Mouse (Mus musculus) layer of hippocampus, adult 9-10 months (tissue): ENCODE measurements around the gene Spsb1.

ENCODE experiments used
- DNase-seq: peaks from one replicate; pipeline ENCODE4 v3.0.0; 2022; ENCODE audit warnings: low spot score

Spsb1 gene

GRCm38 (mm10) chr4:149952201-149952600, 2.6 kb downstream of the Spsb1 start:
- no peak for DNase-seq

- DNase-seq: no peak
Measured at GRCm38 (mm10) chr4:149951201-149951600, 3.6 kb downstream of the Spsb1 start.

- no peak for DNase-seq
Measured at GRCm38 (mm10) chr4:149949691-149950090, 5.2 kb downstream of the Spsb1 start.

GRCm38 (mm10) chr4:149948119-149948518, 6.7 kb downstream of the Spsb1 start:
- DNase-seq: no peak

GRCm38 (mm10) chr4:149947396-149947795, 7.4 kb downstream of the Spsb1 start:
- DNase-seq: no peak

GRCm38 (mm10) chr4:149945194-149945593, 9.6 kb downstream of the Spsb1 start:
- DNase-seq: no peak

GRCm38 (mm10) chr4:149944214-149944613, 10.6 kb downstream of the Spsb1 start:
- DNase-seq: no peak

- no peak for DNase-seq
Measured at GRCm38 (mm10) chr4:149942831-149943741, 11.8 kb downstream of the Spsb1 start.

GRCm38 (mm10) chr4:149941067-149941755, 13.6 kb downstream of the Spsb1 start:
- DNase-seq: no peak

- DNase-seq: no peak
Measured at GRCm38 (mm10) chr4:149938701-149939100, 16.1 kb downstream of the Spsb1 start.

GRCm38 (mm10) chr4:149936921-149937320, 17.9 kb downstream of the Spsb1 start:
- DNase-seq: no peak

GRCm38 (mm10) chr4:149935470-149935869, 19.4 kb downstream of the Spsb1 start:
- no peak for DNase-seq

GRCm38 (mm10) chr4:149933519-149934245, 21.2 kb downstream of the Spsb1 start:
- DNase-seq: no peak

GRCm38 (mm10) chr4:149933025-149933424, 21.8 kb downstream of the Spsb1 start:
- DNase-seq: no peak

- no peak for DNase-seq
Measured at GRCm38 (mm10) chr4:149932108-149932815, 22.6 kb downstream of the Spsb1 start.

- no peak for DNase-seq
Measured at GRCm38 (mm10) chr4:149930755-149931154, 24.1 kb downstream of the Spsb1 start.

- DNase-seq: no peak
Measured at GRCm38 (mm10) chr4:149923014-149923413, 31.8 kb downstream of the Spsb1 start.

- DNase-seq: no peak
Measured at GRCm38 (mm10) chr4:149922121-149922718, 32.6 kb downstream of the Spsb1 start.

GRCm38 (mm10) chr4:149920886-149921285, 34.0 kb downstream of the Spsb1 start:
- DNase-seq: no peak

GRCm38 (mm10) chr4:149918455-149919070, 36.3 kb downstream of the Spsb1 start:
- peak; percentile 31 for DNase-seq

- DNase-seq: no peak
Measured at GRCm38 (mm10) chr4:149916831-149917230, 38.0 kb downstream of the Spsb1 start.
